Mouse (Mus musculus): ENCODE results near the gene Tmem98. TPM values are rescaled to one million over a fixed set of nuclear protein-coding genes. Genes with fewer than 3 reads are reported as not detected.

Gene Tmem98
- total RNA-seq, 2 experiments from 2014 or later = 9.0 to 10.6 TPM

GRCm38 (mm10) chr11:80851859-80852258, 41.9 kb downstream of the Tmem98 start:
- DNase-seq (ENCODE audit: low spot score in 2 of 2) = no peak

- DNase-seq (ENCODE audit: low spot score in 2 of 2) = peak in 1 of 2 experiments; percentile 28
Measured at GRCm38 (mm10) chr11:80853014-80853413, 43.0 kb downstream of the Tmem98 start.

- no peak for DNase-seq (ENCODE audit: low spot score in 2 of 2)
Measured at GRCm38 (mm10) chr11:80854430-80854829, 44.5 kb downstream of the Tmem98 start.

- DNase-seq (ENCODE audit: low spot score in 2 of 2) = no peak
Measured at GRCm38 (mm10) chr11:80854908-80855307, 44.9 kb downstream of the Tmem98 start.

- DNase-seq (ENCODE audit: low spot score in 2 of 2) = no peak
Measured at GRCm38 (mm10) chr11:80856827-80857226, 46.9 kb downstream of the Tmem98 start.

GRCm38 (mm10) chr11:80858065-80858464, 48.1 kb downstream of the Tmem98 start, which contains the start of gene Spaca3:
Gene Spaca3, plus strand, starts transcription at chr11:80858365.
- no peak for DNase-seq (ENCODE audit: low spot score in 2 of 2)

- DNase-seq (ENCODE audit: low spot score in 2 of 2) = no peak
Measured at GRCm38 (mm10) chr11:80862941-80863340, 53.0 kb downstream of the Tmem98 start.

GRCm38 (mm10) chr11:80868039-80868438, 58.1 kb downstream of the Tmem98 start:
- DNase-seq (ENCODE audit: low spot score in 2 of 2) = no peak

Other genes starting within 250 kb of the Tmem98 start
- 1 to 10 TPM; 8.6 to 9.9 TPM for gene Myo1d, start 30.1 kb upstream of the Tmem98 start, total RNA-seq (2021)
- not detected for gene Spaca3, start 48.2 kb downstream of the Tmem98 start, total RNA-seq (2021)

Measured in layer of hippocampus, adult 18-20 months (tissue).